In the genomic region with DNA sequence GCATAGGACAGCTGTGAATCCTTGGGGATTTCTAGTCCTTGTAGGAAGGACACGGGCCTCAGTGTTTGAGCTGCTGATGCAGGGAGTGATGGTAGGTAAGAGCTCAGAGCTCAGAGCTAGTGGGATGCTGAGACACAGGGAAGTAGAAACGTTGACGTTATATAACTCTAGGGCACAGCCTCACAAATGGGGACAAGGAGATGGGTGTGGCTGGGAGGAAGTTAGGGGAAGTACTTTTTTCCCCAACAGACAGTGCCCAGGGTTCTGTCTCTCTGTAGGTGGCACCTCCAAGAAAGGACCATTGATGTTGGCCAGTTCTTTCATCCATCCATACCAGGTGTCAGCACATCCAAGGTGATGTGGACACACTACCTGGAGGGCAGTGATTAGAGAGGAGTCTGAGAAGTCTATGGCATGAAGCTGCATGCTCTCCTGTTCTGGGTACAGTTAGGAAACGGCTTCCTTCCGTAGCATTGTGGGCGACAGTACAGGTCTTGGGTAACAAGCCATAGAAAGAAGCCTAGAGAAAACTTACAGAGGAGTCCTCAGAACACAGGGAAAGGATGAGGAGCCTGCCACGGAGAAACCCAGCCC, we compare ENCODE assay signal across 17 mouse cellular contexts. TPM values are rescaled to one million over a fixed set of nuclear protein-coding genes. Genes with fewer than 3 reads are reported as not detected.
"Had no signal": no experiment of that assay in that cellular context is flagged by ENCODE, and none has a peak within 500 bp of the region (broad histone marks: within the 10 kb centered on the region; RNA-seq: fewer than 3 reads in every experiment).

No protein-coding gene starts in this region.

- H3K4me2 ChIP-seq: limb, embryonic 12.5 days; lung, embryonic 14.5 days; midbrain, embryonic 13.5 days; neural tube, embryonic 15.5 days had no signal

- H3K4me3 ChIP-seq: limb, embryonic 12.5 days; midbrain, embryonic 13.5 days; myocyte; neural tube, embryonic 15.5 days had no signal

- H3K9ac ChIP-seq: limb, embryonic 12.5 days; lung, embryonic 14.5 days; midbrain, embryonic 13.5 days; neural tube, embryonic 15.5 days had no signal

- DNase-seq: kidney, adult 18-20 months; kidney, postnatal 10 days; kidney, postnatal 4 days; layer of hippocampus, postnatal 36 days; lung, embryonic 14.5 days; lung, postnatal 10 days; lung, postnatal 4 days; right cerebral cortex, adult 18-20 months; thymus, postnatal 4 days had no signal

- H3K27ac ChIP-seq: limb, embryonic 12.5 days; midbrain, embryonic 13.5 days; neural tube, embryonic 15.5 days; stomach, postnatal 0 days had no signal

- H3K36me3 ChIP-seq: limb, embryonic 12.5 days; midbrain, embryonic 13.5 days; neural tube, embryonic 15.5 days had no signal

- H3K27me3 ChIP-seq: midbrain, embryonic 13.5 days; neural tube, embryonic 15.5 days had no signal

- H3K9me3 ChIP-seq: limb, embryonic 12.5 days; midbrain, embryonic 13.5 days; neural tube, embryonic 15.5 days had no signal

- H3K4me1 ChIP-seq: limb, embryonic 12.5 days; midbrain, embryonic 13.5 days; neural tube, embryonic 15.5 days had no signal

- ATAC-seq: inflammation-experienced regulatory T-cells, adult 6 months; midbrain, embryonic 13.5 days had no signal

RNA-seq across cellular contexts. Expression of a gene that starts 9.8 kb away (rescaled TPM):
- total RNA-seq: layer of hippocampus, postnatal 36 days; left cerebral cortex, postnatal 36 days had no signal
- polyA plus RNA-seq: inflammation-experienced regulatory T-cells, adult 6 months; limb, embryonic 12.5 days; lung, embryonic 14.5 days; midbrain, embryonic 13.5 days; neural tube, embryonic 11.5 days; neural tube, embryonic 15.5 days had no signal
